Mouse (Mus musculus) testis, adult 2 months (tissue): ENCODE data around the gene Alkal2.

Experiments used
- CTCF ChIP-seq: fragments of 200-500 bp; IDR thresholded peaks from 2 replicates; pipeline ENCODE4 v1.5.1; 2012; ENCODE audit warnings: low read depth, mild to moderate bottlenecking, inconsistent platforms, low read length, moderate library complexity; ENCODE audit not compliant: control insufficient read depth, insufficient read depth, insufficient replicate concordance
- POLR2A ChIP-seq: fragments of 200-500 bp; IDR thresholded peaks from 2 replicates; pipeline ENCODE4 v1.6.1; 2012; ENCODE audit warnings: low read depth, mild to moderate bottlenecking, inconsistent platforms, low read length, moderate library complexity; ENCODE audit not compliant: control insufficient read depth

DNA sequence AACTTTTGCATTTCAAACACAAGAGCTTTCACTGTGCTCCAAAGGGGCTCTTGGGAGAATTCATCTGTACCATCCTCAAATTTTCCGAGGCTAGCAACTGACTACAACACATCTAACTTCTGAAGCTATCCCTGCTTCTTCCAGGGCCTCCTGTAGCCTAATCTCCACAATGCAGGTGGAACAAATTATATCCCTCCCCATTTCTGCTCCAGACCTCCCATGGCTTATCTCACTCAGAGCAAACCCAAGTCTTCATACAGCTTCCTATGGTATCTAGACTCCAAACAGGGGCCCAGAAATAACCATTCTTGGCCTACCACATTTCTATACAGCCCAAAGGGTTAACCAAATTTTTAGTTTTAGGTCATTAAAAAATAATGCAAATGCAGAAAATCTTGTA, 24.5 kb downstream of the Alkal2 start:
- TF ChIP-seq CTCF (no peak), POLR2A (no peak)
